Mouse (Mus musculus) stomach, embryonic 16.5 days (tissue): Measurements from ENCODE around the gene Tspan11. TPM values are rescaled to one million over a fixed set of nuclear protein-coding genes. Genes with fewer than 3 reads are reported as not detected.

Experiments used
- ATAC-seq: fragments of 200-750 bp; cut with Nextera tagmentation; 2 replicates; pipeline ENCODE4 v1.8.0; 2017; ENCODE audit warnings: moderate number of reproducible peaks, moderate TSS enrichment; ENCODE audit not compliant: insufficient read depth, low FRiP score
- H3K27ac ChIP-seq: fragments of 300-500 bp; sonication (generic); 2 replicates; pipeline ENCODE4 v1.5.1; 2014; ENCODE audit warnings: low read length
- H3K27me3 ChIP-seq: fragments of 300-500 bp; sonication (generic); 2 replicates; pipeline ENCODE4 v1.6.1; 2014; ENCODE audit warnings: low read length, control low read depth, mixed read lengths; ENCODE audit not compliant: control insufficient read depth, insufficient read depth
- H3K36me3 ChIP-seq: fragments of 300-500 bp; sonication (generic); 2 replicates; pipeline ENCODE4 v1.6.1; 2014; ENCODE audit warnings: low read length; ENCODE audit not compliant: control insufficient read depth, insufficient read depth
- H3K4me1 ChIP-seq: fragments of 300-500 bp; sonication (generic); 2 replicates; pipeline ENCODE4 v1.6.1; 2014; ENCODE audit warnings: low read length, control low read depth, mixed read lengths; ENCODE audit not compliant: control insufficient read depth, insufficient read depth
- H3K4me2 ChIP-seq: fragments of 300-500 bp; sonication (generic); 2 replicates; pipeline ENCODE4 v1.6.1; 2014; ENCODE audit warnings: low read depth, low read length, mixed read lengths
- H3K4me3 ChIP-seq: fragments of 300-500 bp; sonication (generic); replicated peaks from 2 replicates; pipeline ENCODE4 v1.5.1; 2014; ENCODE audit warnings: mild to moderate bottlenecking, low read length
- H3K9ac ChIP-seq: fragments of 300-500 bp; sonication (generic); 2 replicates; pipeline ENCODE4 v1.6.1; 2014; ENCODE audit warnings: low read length
- H3K9me3 ChIP-seq: fragments of 300-500 bp; sonication (generic); replicated peaks from 2 replicates; pipeline ENCODE4 v1.6.1; 2016; ENCODE audit warnings: low read length, control low read depth; ENCODE audit not compliant: control insufficient read depth
- WGBS: fragments of 180-500 bp; shearing (Covaris S2); extraction: QIAGEN DNeasy Blood & Tissue Kit; methylation state at CpG from one replicate; pipeline ENCODE4 v1.1.7; 2014; 5-methylcytosine and 5-hydroxymethylcytosine counted together
- polyA plus RNA-seq: library from polyadenylated mRNA; unstranded; fragments of >200 nt; fragmentation: Nextera tagmentation; extraction: Ambion mirVana; gene quantifications from 2 replicates; pipeline ENCODE4 v1.2.1, GENCODE M21; 2015

Tspan11 gene
- polyA plus RNA-seq, 1 experiment from 2014 or later, result 4.1 TPM

GRCm38 (mm10) chr6:127979831-127980230 is 92.4 kb downstream of the Tspan11 start:
- Histone ChIP-seq H3K36me3 (no peaks in the 10 kb centered on the region), H3K4me1 (peaks cover 12% of the 10 kb centered on the region), H3K4me2 (no peak overlapping the region), H3K27ac (no peak overlapping the region), H3K4me3 (no peak overlapping the region), H3K9ac (no peak overlapping the region), H3K9me3 (no peaks in the 10 kb centered on the region), H3K27me3 (no peaks in the 10 kb centered on the region)
- ATAC-seq, result no peak
- 95% methylated on average over 5 of the region's 5 CpGs for WGBS

- Histone ChIP-seq H3K9me3 (no peaks in the 10 kb centered on the region), H3K36me3 (no peaks in the 10 kb centered on the region), H3K27me3 (no peaks in the 10 kb centered on the region), H3K27ac (no peak overlapping the region), H3K4me3 (no peak overlapping the region), H3K9ac (no peak overlapping the region), H3K4me1 (peaks cover 12% of the 10 kb centered on the region), H3K4me2 (no peak overlapping the region)
- no peak for ATAC-seq
- 60% methylated on average over 11 of the region's 11 CpGs for WGBS
Observed at GRCm38 (mm10) chr6:127980381-127981045, 93.1 kb downstream of the Tspan11 start.

- Histone ChIP-seq H3K9ac (no peak overlapping the region), H3K27me3 (no peaks in the 10 kb centered on the region), H3K27ac (peak overlapping the region; percentile 47; the same call in 1 of the 2 replicates), H3K36me3 (no peaks in the 10 kb centered on the region), H3K4me3 (no peak overlapping the region), H3K9me3 (no peaks in the 10 kb centered on the region), H3K4me2 (no peak overlapping the region), H3K4me1 (peaks cover 12% of the 10 kb centered on the region)
- WGBS, result 37% methylated on average over 8 of the region's 8 CpGs
- ATAC-seq, result no peak
Observed at GRCm38 (mm10) chr6:127981176-127981575, 93.8 kb downstream of the Tspan11 start.

- H3K4me1 ChIP-seq, result peaks cover 20% of the 10 kb centered on the region
- H3K36me3 ChIP-seq, result no peaks in the 10 kb centered on the region
- no peak overlapping the region for H3K4me2 ChIP-seq
- peak overlapping the region; percentile 2; the same call in 1 of the 2 replicates for H3K9ac ChIP-seq
- WGBS, result 51% methylated on average over 9 of the region's 9 CpGs
- H3K9me3 ChIP-seq, result no peaks in the 10 kb centered on the region
- H3K27me3 ChIP-seq, result no peaks in the 10 kb centered on the region
- peak overlapping the region; percentile 1 for H3K27ac ChIP-seq
- ATAC-seq, result no peak
- no peak overlapping the region for H3K4me3 ChIP-seq
Observed at GRCm38 (mm10) chr6:127986357-127986756, 99.0 kb downstream of the Tspan11 start.

- peaks cover 16% of the 10 kb centered on the region for H3K4me1 ChIP-seq
- no peak overlapping the region for H3K9ac ChIP-seq
- no peaks in the 10 kb centered on the region for H3K9me3 ChIP-seq
- no peak for ATAC-seq
- H3K36me3 ChIP-seq, result no peaks in the 10 kb centered on the region; the same call in 1 of the 2 replicates
- no peak overlapping the region for H3K27ac ChIP-seq
- WGBS, result 85% methylated on average over 14 of the region's 14 CpGs
- no peak overlapping the region for H3K4me2 ChIP-seq
- H3K4me3 ChIP-seq, result no peak overlapping the region
- no peaks in the 10 kb centered on the region for H3K27me3 ChIP-seq
Observed at GRCm38 (mm10) chr6:127987374-127987773, 100.0 kb downstream of the Tspan11 start.

- Histone ChIP-seq H3K4me2 (no peak overlapping the region), H3K27ac (peak overlapping the region; percentile 82), H3K4me1 (peaks cover 16% of the 10 kb centered on the region), H3K36me3 (no peaks in the 10 kb centered on the region; the same call in 1 of the 2 replicates), H3K9me3 (no peaks in the 10 kb centered on the region), H3K4me3 (no peak overlapping the region), H3K27me3 (no peaks in the 10 kb centered on the region), H3K9ac (no peak overlapping the region)
- ATAC-seq, result no peak
- WGBS, result 79% methylated on average over 12 of the region's 12 CpGs
Observed at GRCm38 (mm10) chr6:127988944-127989494, 101.6 kb downstream of the Tspan11 start.

- peak overlapping the region; percentile 26; the same call in 1 of the 2 replicates for H3K4me2 ChIP-seq
- H3K4me1 ChIP-seq, result peaks cover 16% of the 10 kb centered on the region
- no peaks in the 10 kb centered on the region; the same call in 1 of the 2 replicates for H3K36me3 ChIP-seq
- H3K9ac ChIP-seq, result 0 out of 2 replicates have a peak overlapping the region, but pooled peaks have one; percentile 37
- 49% methylated on average over 11 of the region's 11 CpGs for WGBS
- peak; percentile 89 for ATAC-seq
- H3K4me3 ChIP-seq, result no peak overlapping the region
- H3K27ac ChIP-seq, result peak overlapping the region; percentile 82
- H3K27me3 ChIP-seq, result no peaks in the 10 kb centered on the region
- no peaks in the 10 kb centered on the region for H3K9me3 ChIP-seq
Observed at GRCm38 (mm10) chr6:127989624-127990212, 102.3 kb downstream of the Tspan11 start.

- Histone ChIP-seq H3K4me2 (no peak overlapping the region), H3K4me3 (no peak overlapping the region), H3K9me3 (no peaks in the 10 kb centered on the region), H3K4me1 (peaks cover 16% of the 10 kb centered on the region), H3K27ac (peak overlapping the region; percentile 46), H3K27me3 (no peaks in the 10 kb centered on the region), H3K9ac (peak overlapping the region; percentile 40; the same call in 1 of the 2 replicates), H3K36me3 (no peaks in the 10 kb centered on the region; the same call in 1 of the 2 replicates)
- WGBS, result 67% methylated on average over 11 of the region's 11 CpGs
- no peak for ATAC-seq
Observed at GRCm38 (mm10) chr6:127991509-127992176, 104.3 kb downstream of the Tspan11 start.

GRCm38 (mm10) chr6:127992993-127993392 is 105.6 kb downstream of the Tspan11 start:
- no peak overlapping the region for H3K27ac ChIP-seq
- WGBS, result 86% methylated on average over 8 of the region's 8 CpGs

More at GRCm38 (mm10) chr6:127992993-127993392, 105.6 kb downstream of the Tspan11 start:
- H3K4me3 ChIP-seq, result no peak overlapping the region
- peaks cover 3% of the 10 kb centered on the region; the same call in 1 of the 2 replicates for H3K36me3 ChIP-seq
- H3K4me1 ChIP-seq, result peaks cover 16% of the 10 kb centered on the region
- no peak for ATAC-seq
- no peaks in the 10 kb centered on the region for H3K27me3 ChIP-seq
- no peaks in the 10 kb centered on the region for H3K9me3 ChIP-seq
- no peak overlapping the region for H3K9ac ChIP-seq
- no peak overlapping the region for H3K4me2 ChIP-seq
